Mouse (Mus musculus) limb, embryonic 14.5 days (tissue): ENCODE data around the gene Ccm2. TPM values are rescaled to one million over a fixed set of nuclear protein-coding genes. Genes with fewer than 3 reads are reported as not detected.

Source experiments
- ATAC-seq: fragments of 200-750 bp; cut with Nextera tagmentation; 2 replicates; pipeline ENCODE4 v1.8.0; 2017; ENCODE audit warnings: low read depth, moderate number of reproducible peaks, moderate TSS enrichment; ENCODE audit not compliant: low FRiP score
- DNase-seq: peaks from one replicate; pipeline ENCODE4 v3.0.0-alpha.2; 2015; ENCODE audit warnings: low spot score
- H3K27ac ChIP-seq: fragments of 300-500 bp; sonication (generic); replicated peaks from 2 replicates; pipeline ENCODE4 v1.5.1; 2014; ENCODE audit warnings: low read depth, mild to moderate bottlenecking, low read length, moderate library complexity, mixed read lengths
- H3K27me3 ChIP-seq: fragments of 300-500 bp; sonication (generic); 2 replicates; pipeline ENCODE4 v1.6.1; 2014; ENCODE audit warnings: low read length, mixed read lengths; ENCODE audit not compliant: control insufficient read depth, insufficient read depth
- H3K36me3 ChIP-seq: fragments of 300-500 bp; sonication (generic); 2 replicates; pipeline ENCODE4 v1.6.1; 2014; ENCODE audit warnings: mild to moderate bottlenecking, low read length, moderate library complexity, mixed read lengths; ENCODE audit not compliant: control insufficient read depth, insufficient read depth
- H3K4me1 ChIP-seq: fragments of 300-500 bp; sonication (generic); 2 replicates; pipeline ENCODE4 v1.6.1; 2014; ENCODE audit warnings: antibody characterized with exemption, low read length, mixed read lengths; ENCODE audit not compliant: control insufficient read depth, insufficient read depth
- H3K4me2 ChIP-seq: fragments of 300-500 bp; sonication (generic); replicated peaks from 2 replicates; pipeline ENCODE4 v1.6.1; 2014; ENCODE audit warnings: low read depth, mild to moderate bottlenecking, low read length, moderate library complexity; ENCODE audit not compliant: severe bottlenecking
- H3K4me3 ChIP-seq: fragments of 300-500 bp; sonication (generic); replicated peaks from 2 replicates; pipeline ENCODE4 v1.5.1; 2014; ENCODE audit warnings: low read length
- H3K9ac ChIP-seq: fragments of 300-500 bp; sonication (generic); 2 replicates; pipeline ENCODE4 v1.6.1; 2014; ENCODE audit warnings: mild to moderate bottlenecking, low read depth, low read length, moderate library complexity; ENCODE audit not compliant: severe bottlenecking
- H3K9me3 ChIP-seq: fragments of 300-500 bp; sonication (generic); 2 replicates; pipeline ENCODE4 v1.6.1; 2016; ENCODE audit warnings: low read length; ENCODE audit not compliant: control insufficient read depth
- POLR2A ChIP-seq: fragments of 200-500 bp; IDR thresholded peaks from 2 replicates; pipeline ENCODE4 v1.8.0; 2012; ENCODE audit warnings: inconsistent platforms, mild to moderate bottlenecking, moderate library complexity, borderline replicate concordance; ENCODE audit not compliant: insufficient read depth, insufficient read length; ENCODE audit errors: extremely low read depth
- WGBS: fragments of 180-500 bp; shearing (Covaris S2); extraction: QIAGEN DNeasy Blood & Tissue Kit; methylation state at CpG from one replicate; pipeline ENCODE4 v1.1.7; 2014; 5-methylcytosine and 5-hydroxymethylcytosine counted together
- polyA plus RNA-seq, 2 experiments: library from polyadenylated mRNA; depleted of rRNA in 1 of 2; stranded (reverse) in 1 of 2; unstranded in 1 of 2; fragments of >200 nt; fragmentation: Nextera tagmentation in 1 of 2; extraction: Ambion mirVana in 1 of 2; gene quantifications; 2 replicates each; pipeline versions ENCODE4 v1.2.1 to v1.2.3; 2012 to 2014

Ccm2 gene
- polyA plus RNA-seq, 2 experiments: 96.0 to 104 TPM

DNA sequence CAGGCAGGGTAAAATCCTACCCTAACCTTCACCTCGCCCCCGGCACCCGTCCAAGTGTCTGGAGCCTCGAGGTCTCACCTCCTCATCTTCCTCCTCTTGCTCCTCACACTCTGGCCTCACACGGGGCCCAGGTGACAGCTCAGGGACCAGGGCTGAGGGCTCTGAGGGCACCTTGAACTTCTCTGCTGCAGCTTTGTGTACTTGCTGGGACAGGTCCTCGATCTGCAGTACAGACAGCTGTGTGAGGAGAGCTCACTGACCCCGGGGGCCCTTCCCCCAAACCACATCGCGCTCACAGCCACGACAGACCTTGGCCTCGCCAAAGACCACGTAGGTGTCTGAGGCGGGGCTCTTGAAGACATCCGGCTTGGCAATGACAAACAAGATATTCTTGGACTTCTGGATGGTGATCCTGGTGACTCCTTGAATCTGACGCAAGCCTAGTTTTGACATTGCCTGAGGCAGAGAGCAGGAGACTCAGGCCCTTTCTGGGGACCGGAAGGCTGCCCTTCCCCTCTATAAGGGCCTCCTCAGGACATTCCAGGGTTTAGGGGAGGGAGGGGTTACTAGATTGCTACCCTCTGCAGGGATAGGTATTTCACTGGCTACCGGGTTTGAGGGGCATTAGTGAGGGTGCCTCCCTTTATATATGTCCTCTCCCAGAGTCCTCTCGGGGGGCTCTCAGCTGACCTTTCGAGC is 51.7 kb downstream of the Ccm2 start:
- Histone ChIP-seq H3K4me1 (no peaks in the 10 kb centered on the region), H3K9ac (no peak overlapping the region), H3K27me3 (no peaks in the 10 kb centered on the region), H3K4me2 (no peak overlapping the region), H3K36me3 (peaks cover 53% of the 10 kb centered on the region), H3K27ac (no peak overlapping the region), H3K4me3 (no peak overlapping the region), H3K9me3 (no peaks in the 10 kb centered on the region)
- DNase-seq (no peak), ATAC-seq (no peak)
- no peak for TF ChIP-seq POLR2A
- WGBS: 60% methylated on average over 19 of the region's 19 CpGs

DNA sequence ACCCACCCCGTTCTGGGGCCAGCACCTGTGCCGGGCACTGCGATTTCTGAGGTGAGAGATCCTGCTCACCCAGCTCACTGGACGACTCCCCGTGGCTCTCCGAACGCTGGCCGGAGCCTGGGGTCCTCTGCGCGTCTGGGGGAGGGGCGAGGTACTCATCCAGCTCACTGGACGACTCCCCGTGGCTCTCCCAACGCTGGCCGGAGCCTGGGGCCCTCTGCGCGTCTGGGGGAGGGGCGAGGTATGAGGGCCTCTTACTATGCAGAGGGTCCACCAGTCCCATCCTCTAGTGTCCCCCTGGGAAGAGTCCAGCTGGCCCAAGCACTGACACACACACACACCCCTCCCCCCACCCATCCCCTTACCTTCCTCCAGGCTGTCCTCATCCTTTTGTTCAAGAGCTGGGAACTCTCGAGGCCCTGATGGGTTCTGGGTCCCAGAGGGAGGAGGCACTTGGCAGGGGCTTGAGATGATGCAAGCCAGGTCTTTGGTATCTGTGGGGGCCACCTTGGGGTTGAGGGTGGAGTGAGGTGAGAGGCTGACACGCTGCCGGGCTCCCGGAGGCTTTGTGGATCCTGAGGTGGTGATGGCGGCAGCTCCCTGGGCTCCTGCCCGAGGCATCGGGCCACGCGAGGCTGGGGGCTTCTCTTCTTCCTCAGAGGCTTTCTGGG is 52.5 kb downstream of the Ccm2 start:
- H3K9me3 ChIP-seq: no peaks in the 10 kb centered on the region
- TF ChIP-seq POLR2A: no peak
- no peaks in the 10 kb centered on the region for H3K27me3 ChIP-seq
- H3K4me2 ChIP-seq: no peak overlapping the region
- no peak overlapping the region for H3K9ac ChIP-seq
- WGBS: 19% methylated on average over 18 of the region's 27 CpGs
- H3K36me3 ChIP-seq: peaks cover 45% of the 10 kb centered on the region
- H3K4me1 ChIP-seq: 0 out of 2 replicates have a peak, but pooled peaks cover 7% of the 10 kb centered on the region
- no peak overlapping the region for H3K27ac ChIP-seq
- DNase-seq (no peak), ATAC-seq (0 out of 2 replicates have a peak, but pooled peaks have one; percentile 5)
- no peak overlapping the region for H3K4me3 ChIP-seq

DNA sequence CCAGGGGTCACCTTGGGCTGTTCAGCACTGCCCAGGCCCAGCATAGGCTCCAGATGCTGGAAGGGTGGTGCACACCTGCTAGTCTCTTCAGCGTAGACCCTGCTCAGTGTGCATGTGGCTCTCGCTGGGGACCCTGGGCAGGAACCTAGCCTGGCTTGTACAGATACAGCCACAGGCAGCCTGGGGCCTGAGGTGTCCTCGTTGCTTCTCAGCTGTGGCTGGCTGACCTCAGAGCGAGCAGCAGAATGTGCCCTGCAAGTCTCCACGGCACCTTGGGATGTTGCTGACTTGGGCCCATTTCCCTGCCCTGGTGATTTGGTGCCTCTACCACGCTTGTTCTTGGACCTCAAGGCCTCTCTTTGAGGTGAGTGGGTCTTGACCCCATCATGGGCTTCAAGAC is 53.1 kb downstream of the Ccm2 start:
- H3K27ac ChIP-seq: no peak overlapping the region
- H3K9me3 ChIP-seq: no peaks in the 10 kb centered on the region
- 77% methylated on average over 6 of the region's 6 CpGs for WGBS
- H3K9ac ChIP-seq: no peak overlapping the region
- no peak overlapping the region for H3K4me2 ChIP-seq
- DNase-seq (no peak), ATAC-seq (no peak)
- peaks cover 2% of the 10 kb centered on the region; the same call in 1 of the 2 replicates for H3K27me3 ChIP-seq
- no peak overlapping the region for H3K4me3 ChIP-seq
- H3K4me1 ChIP-seq: 0 out of 2 replicates have a peak, but pooled peaks cover 8% of the 10 kb centered on the region
- H3K36me3 ChIP-seq: peaks cover 39% of the 10 kb centered on the region
- no peak for TF ChIP-seq POLR2A

DNA sequence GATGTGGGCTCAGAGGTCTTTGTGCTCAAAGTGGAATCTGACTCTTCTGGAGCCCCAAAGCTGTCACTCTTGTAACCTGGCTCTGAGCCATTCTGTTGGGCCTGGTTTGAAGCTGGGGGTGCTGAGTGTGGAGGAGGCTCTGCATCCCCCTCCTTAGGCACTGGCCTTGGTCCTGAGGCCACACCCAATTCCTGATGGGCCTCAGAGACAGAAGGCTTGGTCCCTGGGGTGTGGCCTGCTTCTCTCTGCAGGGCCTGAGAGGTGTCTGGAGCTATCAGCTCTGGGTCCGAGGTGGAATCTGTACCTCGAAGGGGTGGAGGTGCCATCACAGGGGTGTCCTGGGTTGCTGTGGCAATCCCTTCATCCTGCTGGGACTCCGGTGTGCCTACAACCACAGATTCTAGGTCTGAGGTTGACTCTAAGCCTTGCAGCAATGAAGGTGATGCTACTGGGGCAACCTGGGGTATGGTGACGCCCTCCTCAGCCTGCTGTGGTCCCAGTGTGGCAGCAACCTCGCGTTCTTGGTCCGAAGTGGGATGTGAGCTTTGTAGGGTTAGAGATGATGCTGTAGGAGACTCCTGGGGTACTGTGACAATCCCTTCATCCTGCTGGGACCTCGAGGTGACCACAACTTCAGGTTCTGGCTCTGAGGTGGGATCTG is 53.7 kb downstream of the Ccm2 start:
- H3K27me3 ChIP-seq: peaks cover 7% of the 10 kb centered on the region; the same call in 1 of the 2 replicates
- H3K4me1 ChIP-seq: peaks cover 14% of the 10 kb centered on the region; the same call in 1 of the 2 replicates
- ATAC-seq (no peak), DNase-seq (no peak)
- WGBS: 82% methylated on average over 8 of the region's 8 CpGs
- H3K9me3 ChIP-seq: no peaks in the 10 kb centered on the region
- peaks cover 34% of the 10 kb centered on the region for H3K36me3 ChIP-seq
- H3K4me2 ChIP-seq: no peak overlapping the region
- H3K4me3 ChIP-seq: no peak overlapping the region
- no peak overlapping the region for H3K9ac ChIP-seq
- no peak overlapping the region for H3K27ac ChIP-seq
- no peak for TF ChIP-seq POLR2A

DNA sequence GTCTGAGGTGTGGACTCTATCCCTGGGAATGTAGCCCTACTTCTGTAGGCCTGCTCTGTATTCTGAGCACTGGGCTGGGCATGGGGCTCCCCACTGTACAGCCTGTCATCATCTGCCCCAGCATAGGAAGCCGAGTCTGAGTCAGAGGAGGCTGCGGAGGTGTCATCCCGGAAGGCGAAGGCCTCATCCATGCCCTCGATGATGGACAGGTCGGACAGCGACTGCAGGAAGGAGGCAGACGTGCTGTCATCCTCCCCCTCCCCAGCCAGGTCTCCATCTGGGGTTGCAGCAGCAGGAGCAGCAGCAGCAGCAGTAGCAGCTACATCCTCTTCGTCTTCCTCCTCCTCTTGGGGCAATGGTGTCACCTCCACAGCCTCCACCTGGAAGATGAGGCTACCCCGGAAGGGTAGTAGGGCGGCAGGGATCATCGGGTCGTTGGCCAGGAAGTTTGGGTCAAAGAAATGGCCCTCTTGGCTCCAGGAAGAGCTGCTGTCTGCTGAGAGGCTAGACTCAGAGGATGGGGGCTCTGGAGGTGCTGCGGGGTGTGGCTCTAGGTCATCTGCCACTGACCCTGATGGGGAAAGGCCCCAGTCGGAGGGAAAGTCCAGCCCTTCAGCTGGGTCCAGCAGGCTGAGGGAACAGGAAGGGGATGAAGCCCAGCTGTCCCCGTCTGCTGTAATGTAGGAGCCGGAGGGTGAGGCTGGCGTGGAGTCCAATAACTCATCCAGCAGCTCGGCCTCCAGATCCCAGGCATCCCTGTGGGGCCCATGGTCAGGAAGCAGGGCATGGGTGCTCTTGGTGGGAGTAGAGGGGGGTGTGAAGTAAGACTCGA is 55.2 kb downstream of the Ccm2 start:
- Histone ChIP-seq H3K27me3 (peaks cover 21% of the 10 kb centered on the region; the same call in 1 of the 2 replicates), H3K27ac (no peak overlapping the region), H3K9me3 (no peaks in the 10 kb centered on the region), H3K36me3 (peaks cover 19% of the 10 kb centered on the region), H3K4me3 (no peak overlapping the region), H3K4me1 (peaks cover 15% of the 10 kb centered on the region; the same call in 1 of the 2 replicates), H3K9ac (no peak overlapping the region), H3K4me2 (no peak overlapping the region)
- no peak for TF ChIP-seq POLR2A
- WGBS: 73% methylated on average over 20 of the region's 20 CpGs
- ATAC-seq: no peak
- DNase-seq: no peak
